Mouse (Mus musculus): Measurements from ENCODE around the gene Fam53a. TPM values are rescaled to one million over a fixed set of nuclear protein-coding genes. Genes with fewer than 3 reads are reported as not detected.
A peak's percentile ranks its signal among the peaks of the same experiment; 100 is the strongest.

Gene Fam53a
- total and polyA plus RNA-seq, 3 experiments, result 43.6 to 62.8 TPM; not detected in 1

- TF ChIP-seq USF2 (IDR thresholded peaks at IDR 0.05; ENCODE audit: borderline replicate concordance in 1 of 2, insufficient read depth in 1 of 2, low read depth in 1 of 2, low read length in 2 of 2) (0 out of 4 replicates have a peak, but pooled peaks of 1 of the 2 experiments have one; percentile 30), NRF1 (IDR thresholded peaks at IDR 0.05; ENCODE audit: insufficient read depth, low read depth, low read length, poor library complexity, severe bottlenecking) (peak; percentile 69), ZC3H11A (IDR thresholded peaks at IDR 0.05; ENCODE audit: low read depth, low read length) (no peak), ETS1 (IDR thresholded peaks at IDR 0.05; ENCODE audit: low read depth, low read length) (peak; percentile 34; the same call in 1 of the 2 replicates), RAD21 (IDR thresholded peaks at IDR 0.05; ENCODE audit: low read depth, low read length) (no peak)
Observed at GRCm38 (mm10) chr5:33629301-33629987, at the start of gene Fam53a, which contains the start of gene Gm9903 (continued).

- TF ChIP-seq ETS1 (IDR thresholded peaks at IDR 0.05; ENCODE audit: low read depth, low read length) (no peak), MAFK (IDR thresholded peaks at IDR 0.05; ENCODE audit: borderline replicate concordance, low read depth, low read length) (no peak), CHD2 (IDR thresholded peaks at IDR 0.05; ENCODE audit: low read length) (no peak), TAL1 (IDR thresholded peaks at IDR 0.05; ENCODE audit: low read length) (no peak), POLR2A (IDR thresholded peaks at IDR 0.05; ENCODE audit: control insufficient read depth in 1 of 2, insufficient read depth in 1 of 2, low read depth in 1 of 2, low read length in 2 of 2, poor library complexity in 1 of 2) (no peak), ZNF384 (IDR thresholded peaks at IDR 0.05; ENCODE audit: low read depth, low read length) (no peak), JUND (IDR thresholded peaks at IDR 0.05; ENCODE audit: low read depth, low read length) (no peak), SMC3 (IDR thresholded peaks at IDR 0.05; ENCODE audit: low read depth, low read length) (no peak), RAD21 (IDR thresholded peaks at IDR 0.05; ENCODE audit: low read depth, low read length) (no peak), ZC3H11A (IDR thresholded peaks at IDR 0.05; ENCODE audit: low read depth, low read length) (no peak), MAZ (IDR thresholded peaks at IDR 0.05; ENCODE audit: low read depth, low read length) (no peak), CHD1 (IDR thresholded peaks at IDR 0.05; ENCODE audit: low read depth, low read length) (no peak), SIN3A (IDR thresholded peaks at IDR 0.05; ENCODE audit: low read length) (no peak), TCF12 (IDR thresholded peaks at IDR 0.05; ENCODE audit: low read depth, low read length) (no peak)
- H3K27me3 ChIP-seq (ENCODE audit: control insufficient read depth in 1 of 2, insufficient read depth in 2 of 2, low read length in 2 of 2), result no peaks in the 10 kb centered on the region
- H3K36me3 ChIP-seq (ENCODE audit: control insufficient read depth in 1 of 2, insufficient read depth in 2 of 2, low read length in 2 of 2), result peaks cover 0 to 21% of the 10 kb centered on the region in 2 experiments; a peak in 2 of 4 replicates
- no peak overlapping the region for H3K4me3 ChIP-seq (ENCODE audit: control insufficient read depth in 1 of 2, insufficient read depth in 1 of 2, low read depth in 2 of 2, low read length in 2 of 2)
- no peak for DNase-seq (ENCODE audit: low read depth, low spot score)
- H3K4me1 ChIP-seq (ENCODE audit: control insufficient read depth in 1 of 2, insufficient read depth in 2 of 2, low read length in 2 of 2), result peaks cover 18 to 24% of the 10 kb centered on the region in 2 experiments
- no peaks in the 10 kb centered on the region for H3K79me2 ChIP-seq (ENCODE audit: control insufficient read depth, insufficient read depth, low read length, poor library complexity)
- no peaks in the 10 kb centered on the region for H3K9me3 ChIP-seq (replicated peaks; ENCODE audit: insufficient read depth, low read length)
- H3K9ac ChIP-seq (ENCODE audit: control insufficient read depth, low read depth, low read length, poor library complexity, severe bottlenecking), result no peak overlapping the region
- H3K27ac ChIP-seq (ENCODE audit: control insufficient read depth, low read depth, low read length), result no peak overlapping the region
Observed at GRCm38 (mm10) chr5:33678244-33678643, 48.8 kb upstream of the Fam53a start.

GRCm38 (mm10) chr5:33675964-33676363 is 46.5 kb upstream of the Fam53a start:
- peak; percentile 68 for DNase-seq (ENCODE audit: low read depth, low spot score)
- TF ChIP-seq SMC3 (IDR thresholded peaks at IDR 0.05; ENCODE audit: low read depth, low read length) (peak; percentile 67), NELFE (IDR thresholded peaks at IDR 0.05; ENCODE audit: low read depth, low read length) (no peak; the same call in 1 of the 2 replicates), GATA1 (IDR thresholded peaks at IDR 0.05; ENCODE audit: low read depth, low read length) (peak; percentile 32; the same call in 1 of the 2 replicates), JUND (IDR thresholded peaks at IDR 0.05; ENCODE audit: low read depth, low read length) (no peak), RAD21 (IDR thresholded peaks at IDR 0.05; ENCODE audit: low read depth, low read length) (peak; percentile 71), KAT2A (conservative IDR thresholded peaks at IDR 0.05; ENCODE audit: low read depth, low read length) (no peak), MAFK (IDR thresholded peaks at IDR 0.05; ENCODE audit: borderline replicate concordance, low read depth, low read length) (no peak), CTCF (IDR thresholded peaks at IDR 0.05 in 2 of 3, conservative IDR thresholded peaks at IDR 0.05 in 1 of 3; ENCODE audit: control insufficient read depth in 1 of 3, insufficient read depth in 1 of 3, low read depth in 2 of 3, low read length in 3 of 3, poor library complexity in 1 of 3, severe bottlenecking in 1 of 3) (peak; percentile 81 to 90 (median 87)), RCOR1 (IDR thresholded peaks at IDR 0.05; ENCODE audit: low read depth, low read length) (no peak), MXI1 (IDR thresholded peaks at IDR 0.05; ENCODE audit: low read depth, low read length) (0 out of 2 replicates have a peak, but pooled peaks have one; percentile 26), ZC3H11A (IDR thresholded peaks at IDR 0.05; ENCODE audit: low read depth, low read length) (peak; percentile 49), MAZ (IDR thresholded peaks at IDR 0.05; ENCODE audit: low read depth, low read length) (0 out of 2 replicates have a peak, but pooled peaks have one; percentile 52), USF2 (IDR thresholded peaks at IDR 0.05; ENCODE audit: borderline replicate concordance in 1 of 2, insufficient read depth in 1 of 2, low read depth in 1 of 2, low read length in 2 of 2) (no peak), UBTF (IDR thresholded peaks at IDR 0.05; ENCODE audit: borderline replicate concordance, insufficient read depth, low read depth, low read length) (no peak)
- Histone ChIP-seq H3K36me3 (ENCODE audit: control insufficient read depth in 1 of 2, insufficient read depth in 2 of 2, low read length in 2 of 2) (peaks cover 7 to 15% of the 10 kb centered on the region in 2 experiments), H3K27me3 (ENCODE audit: control insufficient read depth in 1 of 2, insufficient read depth in 2 of 2, low read length in 2 of 2) (no peaks in the 10 kb centered on the region), H3K9ac (ENCODE audit: control insufficient read depth, low read depth, low read length, poor library complexity, severe bottlenecking) (no peak overlapping the region), H3K27ac (ENCODE audit: control insufficient read depth, low read depth, low read length) (no peak overlapping the region), H3K79me2 (ENCODE audit: control insufficient read depth, insufficient read depth, low read length, poor library complexity) (no peaks in the 10 kb centered on the region), H3K4me1 (ENCODE audit: control insufficient read depth in 1 of 2, insufficient read depth in 2 of 2, low read length in 2 of 2) (peaks cover 3 to 11% of the 10 kb centered on the region in 2 experiments), H3K4me3 (ENCODE audit: control insufficient read depth in 1 of 2, insufficient read depth in 1 of 2, low read depth in 2 of 2, low read length in 2 of 2) (no peak overlapping the region), H3K9me3 (replicated peaks; ENCODE audit: insufficient read depth, low read length) (no peaks in the 10 kb centered on the region)

Data from MEL (cell line).